Mouse (Mus musculus): ENCODE results near the gene Pnpla1. TPM values are rescaled to one million over a fixed set of nuclear protein-coding genes. Genes with fewer than 3 reads are reported as not detected.

Gene Pnpla1
- polyA plus RNA-seq, 1 experiment, result 0.44 TPM

DNA sequence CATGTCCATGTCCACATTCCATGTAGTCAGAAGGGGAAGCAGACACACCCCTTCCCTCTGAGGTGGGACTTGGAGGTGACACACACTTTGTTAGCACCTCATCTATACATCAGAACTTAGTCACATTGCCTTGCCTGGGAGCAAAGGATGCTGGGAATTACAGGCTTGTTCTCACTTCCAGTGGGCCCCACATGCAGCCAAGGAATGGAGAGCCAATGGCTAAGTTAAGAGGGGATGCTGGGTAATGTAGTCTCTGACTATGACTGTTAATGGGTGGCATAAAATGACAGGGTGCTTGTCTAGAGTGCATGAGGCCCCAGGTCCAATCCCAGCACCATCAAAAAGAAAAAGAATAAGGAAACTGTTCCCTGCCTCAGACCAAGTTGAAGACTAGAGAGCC is 8.7 kb downstream of the Pnpla1 start:
- H3K4me1 ChIP-seq (ENCODE audit: control insufficient read depth, insufficient read depth, low read length), result peaks cover 3% of the 10 kb centered on the region
- no peak overlapping the region for H3K4me3 ChIP-seq (ENCODE audit: insufficient read depth, low read length)
- no peak overlapping the region for H3K27ac ChIP-seq (ENCODE audit: insufficient read depth, low read depth, low read length)
- TF ChIP-seq CTCF (IDR thresholded peaks at IDR 0.05; ENCODE audit: low read depth, low read length) (no peak), POLR2A (IDR thresholded peaks at IDR 0.05; ENCODE audit: borderline replicate concordance, low read depth, low read length) (no peak)

DNA sequence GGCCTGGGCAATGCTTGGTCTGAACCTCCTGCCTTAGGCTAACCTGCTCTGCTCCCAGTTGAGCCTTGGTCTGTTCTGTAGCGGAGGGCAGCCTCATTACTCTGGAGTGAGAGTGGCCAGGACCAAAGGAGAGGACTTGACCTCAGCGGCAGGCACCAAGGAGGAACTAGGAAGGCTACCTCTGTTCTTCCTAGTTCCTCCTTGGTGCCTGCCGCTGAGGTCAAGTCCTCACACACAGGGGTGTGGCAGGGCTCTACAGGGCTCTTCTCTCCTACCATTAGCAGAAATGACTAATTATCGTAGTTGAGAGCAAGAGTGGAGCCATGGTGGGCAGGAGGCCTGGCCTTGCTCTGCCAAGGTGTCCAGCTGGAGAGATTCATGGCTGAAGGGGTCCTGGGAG is 9.2 kb downstream of the Pnpla1 start:
- TF ChIP-seq CTCF (IDR thresholded peaks at IDR 0.05; ENCODE audit: low read depth, low read length) (no peak), POLR2A (IDR thresholded peaks at IDR 0.05; ENCODE audit: borderline replicate concordance, low read depth, low read length) (no peak)
- Histone ChIP-seq H3K4me3 (ENCODE audit: insufficient read depth, low read length) (no peak overlapping the region), H3K4me1 (ENCODE audit: control insufficient read depth, insufficient read depth, low read length) (peaks cover 3% of the 10 kb centered on the region), H3K27ac (ENCODE audit: insufficient read depth, low read depth, low read length) (no peak overlapping the region)

DNA sequence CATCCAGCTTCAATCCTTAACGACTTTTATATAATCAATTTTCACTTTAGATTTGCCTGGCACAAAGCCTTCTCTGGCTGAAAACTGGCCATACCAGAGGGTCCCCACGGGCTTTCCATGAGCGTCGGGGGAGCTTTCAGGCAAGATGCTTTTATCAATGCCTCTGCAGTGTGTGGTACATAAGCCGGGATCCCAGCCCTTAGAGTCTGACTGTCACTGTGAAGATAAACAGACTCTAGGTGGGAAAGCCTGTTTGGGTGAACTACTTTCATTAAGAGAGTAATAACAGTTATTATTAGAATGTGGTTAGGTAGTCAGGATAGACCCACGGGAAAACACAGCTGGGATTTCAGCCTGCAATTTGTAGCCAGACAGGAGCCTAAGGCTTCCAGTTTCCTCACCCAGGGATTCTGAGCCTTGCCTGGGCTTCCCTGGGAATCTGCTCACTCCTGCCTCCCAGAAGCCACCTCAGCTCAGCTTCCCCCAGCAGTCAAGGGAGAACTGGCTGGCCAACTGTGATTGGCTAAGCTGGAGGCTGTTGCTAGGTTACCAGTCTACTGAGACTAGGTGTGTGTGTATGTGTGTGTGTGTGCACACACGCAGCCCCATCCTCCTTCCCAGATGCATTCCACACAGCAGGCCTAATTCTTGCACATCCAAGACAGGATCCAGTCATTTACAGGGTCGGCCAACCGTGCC is 11.3 kb downstream of the Pnpla1 start:
- Histone ChIP-seq H3K4me1 (ENCODE audit: control insufficient read depth, insufficient read depth, low read length) (peaks cover 3% of the 10 kb centered on the region), H3K27ac (ENCODE audit: insufficient read depth, low read depth, low read length) (no peak overlapping the region), H3K4me3 (ENCODE audit: insufficient read depth, low read length) (no peak overlapping the region)
- TF ChIP-seq POLR2A (IDR thresholded peaks at IDR 0.05; ENCODE audit: borderline replicate concordance, low read depth, low read length), result no peak
- TF ChIP-seq CTCF (IDR thresholded peaks at IDR 0.05; ENCODE audit: low read depth, low read length), result no peak

DNA sequence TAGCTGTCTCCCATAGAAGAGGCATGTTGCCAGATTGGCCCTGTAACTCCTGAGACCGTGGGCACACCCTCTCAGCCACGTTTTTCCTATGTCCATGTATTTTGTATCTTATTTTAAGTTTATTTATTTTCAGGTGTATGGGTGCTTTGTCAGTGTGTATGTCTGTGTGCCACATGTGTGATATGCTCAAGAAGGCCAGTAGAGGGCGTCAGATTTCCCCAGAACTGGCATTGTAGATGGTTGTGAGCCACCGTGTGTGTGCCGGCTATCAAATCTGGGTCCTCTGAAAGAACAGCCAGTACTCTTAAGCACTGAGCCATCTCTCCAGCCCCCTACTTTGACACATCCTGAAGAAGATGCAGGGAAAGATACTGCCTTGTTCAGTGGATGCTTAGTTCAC is 12.2 kb downstream of the Pnpla1 start:
- Histone ChIP-seq H3K4me3 (ENCODE audit: insufficient read depth, low read length) (no peak overlapping the region), H3K27ac (ENCODE audit: insufficient read depth, low read depth, low read length) (no peak overlapping the region), H3K4me1 (ENCODE audit: control insufficient read depth, insufficient read depth, low read length) (peaks cover 3% of the 10 kb centered on the region)
- no peak for TF ChIP-seq POLR2A (IDR thresholded peaks at IDR 0.05; ENCODE audit: borderline replicate concordance, low read depth, low read length)
- TF ChIP-seq CTCF (IDR thresholded peaks at IDR 0.05; ENCODE audit: low read depth, low read length), result no peak

DNA sequence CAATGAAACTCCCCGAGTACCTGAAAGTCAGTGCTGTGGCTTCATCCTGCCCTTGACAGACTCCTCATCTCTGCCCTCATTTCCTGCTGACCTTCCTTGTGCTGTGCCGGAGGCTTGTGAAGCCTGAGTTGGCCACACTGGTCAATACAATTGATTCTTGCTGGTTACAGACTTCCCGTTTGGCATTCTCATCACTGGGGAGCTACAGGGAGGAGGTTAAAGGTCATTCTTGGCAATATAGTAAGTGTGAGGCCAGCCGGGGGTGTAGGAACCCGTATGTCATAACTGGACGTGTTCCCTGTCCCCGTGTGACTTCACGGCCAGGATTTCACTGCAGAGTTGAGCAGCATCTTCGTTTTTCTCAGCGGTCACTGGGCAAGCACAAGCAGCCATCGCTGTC is 13.6 kb downstream of the Pnpla1 start:
- Histone ChIP-seq H3K27ac (ENCODE audit: insufficient read depth, low read depth, low read length) (no peak overlapping the region), H3K4me3 (ENCODE audit: insufficient read depth, low read length) (no peak overlapping the region), H3K4me1 (ENCODE audit: control insufficient read depth, insufficient read depth, low read length) (peaks cover 3% of the 10 kb centered on the region)
- TF ChIP-seq CTCF (IDR thresholded peaks at IDR 0.05; ENCODE audit: low read depth, low read length) (no peak), POLR2A (IDR thresholded peaks at IDR 0.05; ENCODE audit: borderline replicate concordance, low read depth, low read length) (no peak)

DNA sequence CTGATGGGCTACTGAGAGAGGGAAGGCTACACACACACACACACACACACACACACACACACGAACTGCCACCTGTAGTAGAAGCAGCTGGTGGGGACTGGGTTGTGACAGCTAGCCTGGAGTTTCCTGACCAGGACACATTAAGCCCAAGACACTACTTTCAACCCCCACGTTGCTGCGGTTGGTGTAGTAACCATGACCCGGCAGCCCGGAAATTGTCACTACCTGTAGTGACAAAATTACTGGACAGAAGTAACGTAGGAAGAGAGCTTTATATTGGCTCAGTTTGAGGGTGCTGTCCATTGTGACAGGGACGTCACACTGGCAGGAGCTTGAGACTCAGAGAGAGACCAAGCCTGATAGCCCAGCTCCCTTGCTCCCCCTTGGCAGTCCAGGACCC is 14.1 kb downstream of the Pnpla1 start:
- TF ChIP-seq POLR2A (IDR thresholded peaks at IDR 0.05; ENCODE audit: borderline replicate concordance, low read depth, low read length), result no peak
- no peak for TF ChIP-seq CTCF (IDR thresholded peaks at IDR 0.05; ENCODE audit: low read depth, low read length)
- Histone ChIP-seq H3K4me1 (ENCODE audit: control insufficient read depth, insufficient read depth, low read length) (peaks cover 3% of the 10 kb centered on the region), H3K27ac (ENCODE audit: insufficient read depth, low read depth, low read length) (no peak overlapping the region), H3K4me3 (ENCODE audit: insufficient read depth, low read length) (no peak overlapping the region)

DNA sequence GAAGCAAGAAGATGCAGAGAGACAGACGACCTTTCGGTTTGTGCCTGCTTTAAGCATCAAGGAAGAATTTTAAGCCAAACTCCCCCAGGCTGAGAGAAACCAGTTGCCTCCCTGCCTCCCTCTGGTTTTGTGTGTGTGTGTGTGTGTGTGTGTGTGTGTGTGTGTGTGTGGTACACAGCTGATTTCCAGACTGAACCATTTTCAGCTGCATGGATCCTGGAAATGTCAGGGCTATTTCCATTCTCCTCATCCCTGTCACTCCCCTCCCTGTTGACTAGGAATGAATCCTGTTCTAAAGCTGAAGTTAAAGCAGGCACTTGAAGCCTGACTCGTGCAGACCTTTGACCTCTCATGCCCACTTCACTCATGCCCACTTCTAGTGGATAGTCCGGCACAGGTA is 16.0 kb downstream of the Pnpla1 start:
- TF ChIP-seq CTCF (IDR thresholded peaks at IDR 0.05; ENCODE audit: low read depth, low read length) (no peak), POLR2A (IDR thresholded peaks at IDR 0.05; ENCODE audit: borderline replicate concordance, low read depth, low read length) (no peak)
- no peak overlapping the region for H3K27ac ChIP-seq (ENCODE audit: insufficient read depth, low read depth, low read length)
- no peaks in the 10 kb centered on the region for H3K4me1 ChIP-seq (ENCODE audit: control insufficient read depth, insufficient read depth, low read length)
- H3K4me3 ChIP-seq (ENCODE audit: insufficient read depth, low read length), result no peak overlapping the region

DNA sequence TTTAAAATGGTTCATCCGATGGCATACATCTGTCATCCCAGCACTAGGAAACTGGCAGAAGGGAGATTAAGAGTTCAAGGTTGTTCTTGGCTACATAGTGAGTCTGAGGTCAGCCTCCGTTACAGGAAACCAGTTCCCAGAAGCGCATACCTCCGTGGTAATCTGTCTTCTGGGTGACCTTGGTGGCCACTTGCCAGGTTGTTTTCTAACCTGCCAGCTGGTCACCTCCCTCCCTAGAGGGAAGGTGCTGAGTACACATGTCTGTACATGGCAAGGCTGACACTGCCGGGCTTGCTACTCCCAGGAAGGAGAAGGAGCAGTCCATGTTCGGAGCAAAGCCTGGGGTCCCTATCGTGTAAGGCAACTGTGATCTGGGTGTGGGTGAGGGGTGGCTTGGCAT is 16.6 kb downstream of the Pnpla1 start:
- TF ChIP-seq POLR2A (IDR thresholded peaks at IDR 0.05; ENCODE audit: borderline replicate concordance, low read depth, low read length) (no peak), CTCF (IDR thresholded peaks at IDR 0.05; ENCODE audit: low read depth, low read length) (no peak)
- Histone ChIP-seq H3K27ac (ENCODE audit: insufficient read depth, low read depth, low read length) (no peak overlapping the region), H3K4me1 (ENCODE audit: control insufficient read depth, insufficient read depth, low read length) (no peaks in the 10 kb centered on the region), H3K4me3 (ENCODE audit: insufficient read depth, low read length) (no peak overlapping the region)

DNA sequence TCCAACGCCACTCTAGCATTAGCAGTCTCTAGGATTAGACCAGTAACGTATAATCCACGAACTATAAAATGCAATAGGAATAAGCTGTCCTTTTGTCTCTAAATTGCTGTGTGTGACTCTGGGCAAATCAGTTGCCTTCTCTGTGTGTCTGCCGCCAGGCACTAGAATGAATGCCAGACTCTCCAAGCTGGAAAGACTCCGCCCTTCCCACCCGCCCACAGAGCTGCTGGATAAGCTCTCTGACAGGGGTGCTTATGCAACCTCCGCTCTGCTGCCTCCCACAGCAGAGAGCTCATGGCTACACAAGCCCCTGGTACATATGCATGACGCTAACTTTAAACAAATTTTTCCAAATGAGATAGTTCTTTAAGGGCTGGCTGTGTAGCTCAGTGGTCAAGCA is 17.1 kb downstream of the Pnpla1 start:
- TF ChIP-seq CTCF (IDR thresholded peaks at IDR 0.05; ENCODE audit: low read depth, low read length) (no peak), POLR2A (IDR thresholded peaks at IDR 0.05; ENCODE audit: borderline replicate concordance, low read depth, low read length) (no peak)
- no peak overlapping the region for H3K4me3 ChIP-seq (ENCODE audit: insufficient read depth, low read length)
- H3K4me1 ChIP-seq (ENCODE audit: control insufficient read depth, insufficient read depth, low read length), result no peaks in the 10 kb centered on the region
- H3K27ac ChIP-seq (ENCODE audit: insufficient read depth, low read depth, low read length), result no peak overlapping the region

DNA sequence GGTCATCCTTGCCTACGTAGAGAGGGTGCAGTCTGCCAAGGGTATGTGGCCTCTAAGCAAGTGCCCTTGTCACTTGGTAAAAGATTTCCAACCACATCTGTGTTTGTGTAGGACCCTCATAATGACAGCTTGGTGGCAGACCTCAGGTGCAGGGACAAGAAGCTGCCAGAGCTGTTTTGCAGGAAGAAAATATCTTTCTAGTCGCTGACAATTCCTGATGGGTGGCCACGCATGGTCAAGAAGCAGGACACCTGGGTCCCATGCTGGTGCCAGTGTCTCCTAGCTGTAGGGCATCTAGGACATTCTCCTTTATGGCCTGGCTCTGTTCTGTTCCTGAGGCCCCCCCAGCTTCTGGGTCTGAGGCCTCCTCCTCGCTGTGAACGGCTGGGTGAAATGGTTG is 18.1 kb downstream of the Pnpla1 start:
- Histone ChIP-seq H3K4me1 (ENCODE audit: control insufficient read depth, insufficient read depth, low read length) (no peaks in the 10 kb centered on the region), H3K27ac (ENCODE audit: insufficient read depth, low read depth, low read length) (no peak overlapping the region), H3K4me3 (ENCODE audit: insufficient read depth, low read length) (no peak overlapping the region)
- TF ChIP-seq CTCF (IDR thresholded peaks at IDR 0.05; ENCODE audit: low read depth, low read length) (no peak), POLR2A (IDR thresholded peaks at IDR 0.05; ENCODE audit: borderline replicate concordance, low read depth, low read length) (no peak)
